Mouse (Mus musculus): ENCODE results near the gene Nbr1. TPM values are rescaled to one million over a fixed set of nuclear protein-coding genes. Genes with fewer than 3 reads are reported as not detected.
"Not testable (repeated sequence)": the region's sequence is repeated elsewhere in the genome, so short reads cannot be mapped to it uniquely, and the experiment has no call there.

The Nbr1 gene
- polyA plus RNA-seq, 1 experiment, result 91.1 TPM

- DNase-seq (ENCODE audit: low spot score), result peak; percentile 36
These were observed 30.4 kb downstream of the Nbr1 start, which contains the start of gene Tmem106a for GRCm38 (mm10) chr11:101582054-101583035. Tmem106a (plus strand) TSS chr11:101582242.

- no peak for DNase-seq (ENCODE audit: low spot score)
These were observed 31.3 kb downstream of the Nbr1 start for GRCm38 (mm10) chr11:101583205-101583604.

DNA sequence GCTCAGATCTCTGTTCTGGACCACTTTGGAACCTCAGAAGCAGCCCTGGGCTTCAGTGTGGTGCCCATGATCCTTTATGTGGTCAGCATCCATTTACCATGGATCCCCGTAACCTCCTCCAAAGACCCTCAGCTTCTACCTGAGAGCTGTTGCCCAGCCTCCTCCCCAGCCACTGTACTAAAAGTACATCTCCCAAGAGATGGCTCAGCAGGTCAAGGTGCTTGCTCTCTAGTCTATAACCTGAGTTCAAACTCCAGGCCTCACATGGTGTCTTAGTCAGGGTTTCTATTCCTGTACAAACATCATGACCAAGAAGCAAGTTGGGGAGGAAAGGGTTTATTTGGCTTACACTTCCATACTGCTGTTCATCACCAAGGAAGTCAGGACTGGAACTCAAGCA is 33.1 kb downstream of the Nbr1 start:
- not testable (repeated sequence) for DNase-seq (ENCODE audit: low spot score)

DNA sequence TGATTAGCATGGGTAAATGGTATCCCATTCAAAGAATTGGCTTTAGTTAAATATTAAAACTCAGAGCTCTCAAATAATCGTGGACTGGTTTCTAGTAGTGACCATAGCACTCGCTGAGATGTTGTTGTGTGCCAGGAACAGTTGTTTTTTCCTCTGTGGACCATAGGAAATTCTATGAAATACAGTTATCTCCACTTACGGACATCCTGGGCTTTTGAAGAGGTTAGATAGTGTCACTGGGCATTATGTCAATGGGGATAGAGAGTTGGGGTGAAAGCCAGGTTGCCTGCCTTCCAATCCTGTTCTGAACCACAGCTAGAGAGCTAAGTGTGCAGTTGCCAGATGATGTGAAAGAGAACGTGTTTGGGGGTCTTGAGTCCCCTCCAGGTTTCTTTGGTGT is 33.9 kb downstream of the Nbr1 start:
- no peak for DNase-seq (ENCODE audit: low spot score)

- DNase-seq (ENCODE audit: low spot score), result no peak
These were observed 35.7 kb downstream of the Nbr1 start for GRCm38 (mm10) chr11:101587676-101588075.

GRCm38 (mm10) chr11:101588868-101589267 is 36.9 kb downstream of the Nbr1 start:
- DNase-seq (ENCODE audit: low spot score), result no peak

DNA sequence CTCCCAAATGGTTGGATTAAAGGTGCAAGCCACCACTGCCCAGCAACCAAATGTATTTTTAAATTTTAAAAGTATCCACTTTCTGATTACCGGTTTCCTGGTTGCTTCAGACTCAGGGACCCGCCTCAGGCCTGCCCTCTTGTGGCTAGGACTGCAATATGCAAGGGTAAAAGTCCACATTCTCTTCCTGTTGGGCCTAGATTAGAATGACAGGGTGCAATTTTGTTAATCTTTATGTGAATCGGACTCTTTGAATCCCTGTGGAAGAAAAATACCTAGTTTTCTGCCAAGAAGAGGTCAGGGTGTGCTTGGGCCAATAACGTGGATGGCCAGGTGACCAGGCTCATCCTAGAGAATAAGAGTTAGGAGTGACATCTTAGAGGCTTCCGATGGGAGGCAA is 37.5 kb downstream of the Nbr1 start:
- no peak for DNase-seq (ENCODE audit: low spot score)

- no peak for DNase-seq (ENCODE audit: low spot score)
These were observed 38.2 kb downstream of the Nbr1 start for GRCm38 (mm10) chr11:101589989-101590624.

DNA sequence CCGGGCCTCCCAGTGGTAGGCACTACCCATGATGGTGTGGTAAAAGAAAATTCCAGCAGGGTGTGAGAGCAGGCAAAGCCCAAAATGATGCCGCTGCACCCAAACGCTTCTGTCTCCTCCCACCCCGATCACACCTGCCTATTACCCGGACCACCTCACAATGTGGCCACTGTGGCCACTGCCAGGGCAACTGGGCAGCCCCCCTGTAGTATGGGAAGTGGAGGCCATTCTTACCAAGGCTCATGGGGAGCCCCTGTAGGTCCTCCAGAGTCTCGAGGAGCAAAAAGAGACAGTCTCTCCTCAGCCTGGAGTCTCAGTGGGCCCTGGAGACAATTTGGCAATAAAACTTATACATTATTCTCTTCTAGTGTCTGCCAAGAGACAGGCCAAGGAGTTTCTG is 47.2 kb downstream of the Nbr1 start, which contains the start of gene Gm11634:
TSS of gene Gm11634 (minus strand) at position 101 of the 400 bp plus-strand sequence.
- DNase-seq (ENCODE audit: low spot score), result no peak

DNA sequence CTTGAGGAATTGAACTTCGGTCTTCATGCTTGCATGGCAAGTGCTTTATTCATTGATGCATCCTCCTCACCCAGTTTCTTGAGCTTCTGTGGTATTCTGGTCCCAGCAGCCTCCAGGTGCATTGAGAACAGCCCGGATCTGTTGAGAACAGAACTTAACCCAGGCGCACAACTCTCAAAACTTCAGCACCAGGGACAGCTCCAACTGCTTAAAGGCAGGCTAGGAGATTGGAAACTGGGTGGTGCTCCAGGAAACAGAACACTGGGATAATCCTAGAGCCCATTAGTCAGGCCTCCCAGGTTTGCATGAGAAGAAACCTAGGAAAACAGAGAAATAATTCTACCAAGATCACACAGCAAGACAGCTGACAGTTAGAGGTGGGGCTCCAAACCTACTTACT is 50.5 kb downstream of the Nbr1 start:
- DNase-seq (ENCODE audit: low spot score), result no peak

- DNase-seq (ENCODE audit: low spot score), result no peak
These were observed 52.2 kb downstream of the Nbr1 start for GRCm38 (mm10) chr11:101604116-101604515.

GRCm38 (mm10) chr11:101604531-101605453 is 52.8 kb downstream of the Nbr1 start:
- DNase-seq (ENCODE audit: low spot score), result peak; percentile 40

GRCm38 (mm10) chr11:101607134-101607533 is 55.2 kb downstream of the Nbr1 start:
- DNase-seq (ENCODE audit: low spot score), result not testable (repeated sequence)

- no peak for DNase-seq (ENCODE audit: low spot score)
These were observed 58.5 kb downstream of the Nbr1 start for GRCm38 (mm10) chr11:101610445-101610844.

DNA sequence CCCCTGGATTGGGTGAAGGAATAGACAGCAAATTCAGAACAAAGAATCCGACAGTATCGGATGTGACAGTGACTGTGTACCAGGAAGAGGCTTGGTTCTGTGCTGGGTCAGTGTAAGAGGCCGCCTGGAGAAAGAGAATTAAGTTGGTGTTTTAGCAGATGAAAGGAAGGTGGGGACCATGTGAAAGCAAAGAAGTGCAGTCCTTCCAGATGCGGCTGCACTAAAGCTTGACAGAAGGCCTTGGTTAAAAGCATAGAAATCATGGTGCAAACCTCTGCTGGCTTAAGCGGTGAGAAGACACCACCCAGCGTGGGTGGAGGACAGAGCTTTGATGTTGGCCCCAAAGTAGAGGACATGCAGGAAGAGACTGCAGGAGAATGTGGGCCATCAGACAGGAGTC is 61.6 kb downstream of the Nbr1 start:
- no peak for DNase-seq (ENCODE audit: low spot score)

DNA sequence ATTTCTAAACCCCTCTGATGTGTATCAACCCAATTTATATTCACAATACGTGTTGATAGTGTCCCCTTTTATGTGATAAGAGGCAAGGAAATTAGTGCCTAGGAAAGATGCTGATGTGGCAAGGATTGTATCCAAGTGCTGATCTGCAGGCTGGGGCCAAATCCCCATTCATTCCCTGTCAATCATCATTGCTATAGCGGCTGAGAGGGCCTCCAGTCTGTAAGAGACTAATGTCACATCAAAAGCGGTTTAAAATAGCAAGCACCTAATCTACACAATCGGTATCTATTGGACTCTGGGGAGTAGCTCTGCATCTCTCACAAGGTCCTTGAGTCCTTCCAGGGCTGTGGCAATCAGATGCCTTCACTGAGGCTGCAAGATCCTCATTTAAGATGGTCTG is 62.2 kb downstream of the Nbr1 start:
- DNase-seq (ENCODE audit: low spot score), result no peak

GRCm38 (mm10) chr11:101615380-101615779 is 63.4 kb downstream of the Nbr1 start:
- DNase-seq (ENCODE audit: low spot score), result no peak

DNA sequence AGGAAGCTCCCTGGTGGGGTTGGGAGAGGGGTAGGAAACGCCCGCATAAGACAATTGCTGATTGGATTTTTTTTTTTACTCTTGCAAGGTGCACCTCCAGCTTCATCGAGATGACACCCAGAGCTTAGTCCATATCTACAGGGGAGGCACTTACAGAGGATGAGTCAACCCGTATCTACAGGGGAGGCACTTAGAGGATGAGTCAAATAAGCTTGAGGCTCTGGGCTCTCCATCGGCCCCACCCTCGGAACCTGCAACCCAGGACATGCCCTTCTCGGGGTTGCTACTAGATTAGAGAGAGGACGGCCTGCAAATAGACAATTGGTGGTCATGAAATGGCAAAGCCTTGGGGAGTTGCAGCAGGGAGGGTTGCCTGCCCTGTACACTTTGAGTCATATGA is 64.2 kb downstream of the Nbr1 start:
- no peak for DNase-seq (ENCODE audit: low spot score)

GRCm38 (mm10) chr11:101616948-101617767 is 65.2 kb downstream of the Nbr1 start:
- DNase-seq (ENCODE audit: low spot score), result no peak

DNA sequence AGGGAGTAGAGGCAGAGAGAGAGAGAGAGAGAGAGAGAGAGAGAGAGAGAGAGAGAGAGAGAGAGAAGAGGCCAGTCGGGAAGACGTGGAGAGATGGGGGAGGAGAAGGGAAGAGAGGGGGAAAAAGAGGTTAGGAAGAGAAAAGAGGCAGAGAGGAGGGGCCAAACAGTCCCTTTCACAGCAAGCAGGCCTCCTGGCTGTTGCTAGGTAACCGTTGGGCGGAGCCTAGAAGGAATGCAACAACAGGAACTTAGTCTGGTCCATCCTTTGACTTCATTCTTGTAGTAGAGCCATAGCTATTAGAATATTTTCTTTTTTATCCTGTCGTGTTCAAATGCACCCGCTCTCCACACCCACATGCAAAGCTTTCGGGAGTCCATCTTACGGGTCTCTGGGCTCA is 65.9 kb downstream of the Nbr1 start:
- no peak for DNase-seq (ENCODE audit: low spot score)

DNA sequence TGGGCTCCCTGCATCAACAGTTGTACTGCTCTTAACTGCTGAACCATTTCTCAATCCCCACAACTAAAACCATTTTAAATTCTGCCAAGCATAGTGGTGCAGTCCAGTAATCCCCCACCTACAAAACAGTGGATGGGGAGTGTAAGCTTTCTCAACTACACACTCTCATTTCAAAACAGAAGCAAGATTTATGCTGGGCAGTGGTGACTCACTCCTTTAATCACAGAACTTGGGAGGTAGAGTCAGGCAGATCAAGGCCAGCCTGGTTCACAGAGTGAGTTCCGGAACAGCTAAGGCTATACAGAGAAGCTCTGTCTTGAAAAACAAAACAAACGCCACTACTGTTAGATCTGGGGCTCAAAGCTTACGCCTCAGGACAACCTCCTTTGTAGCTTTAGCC is 66.6 kb downstream of the Nbr1 start:
- DNase-seq (ENCODE audit: low spot score), result no peak

Measured in urinary bladder, adult 2 months (tissue).